Comparison of ENCODE assay signal across 11 mouse cellular contexts in the genomic region with DNA sequence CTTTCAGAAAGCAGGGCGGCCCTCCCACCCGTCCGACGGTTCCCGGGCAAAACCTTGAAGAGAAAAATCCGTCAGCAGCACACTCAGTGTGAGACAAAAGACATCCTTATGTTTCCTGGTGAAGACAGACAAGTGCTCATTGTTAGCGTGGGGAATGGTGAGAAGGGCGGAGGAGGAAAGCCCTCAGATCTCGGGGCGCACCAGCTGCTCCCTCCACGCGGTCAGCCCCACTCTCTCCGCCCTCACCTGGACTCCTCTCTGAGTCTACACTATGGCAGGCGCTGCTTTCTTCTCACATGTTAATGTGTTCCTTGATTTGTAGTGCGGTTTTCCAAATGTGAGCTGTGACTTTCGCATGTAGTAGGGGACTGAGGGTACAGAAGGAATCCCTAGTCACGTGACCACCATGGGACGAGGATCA. TPM values are rescaled to one million over a fixed set of nuclear protein-coding genes. Genes with fewer than 3 reads are reported as not detected.
DNase-seq lines count a peak whose midpoint lies in the region; ATAC-seq lines count a peak whose summit lies in the region.
"Had no signal": no experiment of that assay in that cellular context is flagged by ENCODE, and none has a peak within 500 bp of the region (broad histone marks: within the 10 kb centered on the region; RNA-seq: fewer than 3 reads in every experiment).

No protein-coding gene starts in this region.

- ATAC-seq in hindbrain, embryonic 13.5 days (ENCODE audit: low FRiP score): no peak
- no peak for ATAC-seq in midbrain, embryonic 14.5 days (ENCODE audit: low FRiP score, low TSS enrichment)
- ATAC-seq in monocyte, adult 5-6 weeks (replicated peaks; ENCODE audit: insufficient number of reproducible peaks, low FRiP score, low TSS enrichment, poor library complexity, severe bottlenecking): no peak

- H3K9me3 ChIP-seq in hindbrain, embryonic 13.5 days: no peaks in the 10 kb centered on the region
- H3K9me3 ChIP-seq in midbrain, embryonic 14.5 days (ENCODE audit: control insufficient read depth, low read length): no peaks in the 10 kb centered on the region

- H3K4me1 ChIP-seq in hindbrain, embryonic 13.5 days (replicated peaks): peaks cover 82% of the 10 kb centered on the region
- peaks cover 77% of the 10 kb centered on the region for H3K4me1 ChIP-seq in midbrain, embryonic 14.5 days (ENCODE audit: control insufficient read depth, insufficient read depth, low read length)

- peak; percentile 90 for DNase-seq in ES-CJ7 (ENCODE audit: low read depth, low spot score)
- DNase-seq in embryo, embryonic 10.5 days (ENCODE audit: low spot score): peak; percentile 60
- peak; percentile 56 for DNase-seq in midbrain, embryonic 14.5 days
- no peak for DNase-seq in right cerebral cortex, postnatal 36 days (ENCODE audit: low spot score in 2 of 2)
- DNase-seq in layer of hippocampus, adult 9-11 months: no peak
- no peak for DNase-seq in gastrocnemius, adult 18-20 months (ENCODE audit: low spot score)
- DNase-seq: cerebellum, adult 11 months; lung, postnatal 36 days had no signal

- WGBS in hindbrain, embryonic 13.5 days: 3% methylated on average over 18 of the region's 18 CpGs
- 3% methylated on average over 18 of the region's 18 CpGs for WGBS in midbrain, embryonic 14.5 days

- no peaks in the 10 kb centered on the region for H3K27me3 ChIP-seq in hindbrain, embryonic 13.5 days
- H3K27me3 ChIP-seq in midbrain, embryonic 14.5 days (ENCODE audit: control insufficient read depth, insufficient read depth, low read length): no peaks in the 10 kb centered on the region

- H3K4me2 ChIP-seq in hindbrain, embryonic 13.5 days: peak overlapping the region; percentile 41
- peak overlapping the region; percentile 44 for H3K4me2 ChIP-seq in midbrain, embryonic 14.5 days (ENCODE audit: low read length)

- H3K27ac ChIP-seq in hindbrain, embryonic 13.5 days: peak overlapping the region; percentile 73
- peak overlapping the region; percentile 60; the same call in 1 of the 2 replicates for H3K27ac ChIP-seq in midbrain, embryonic 14.5 days (replicated peaks; ENCODE audit: low read depth, low read length)
- H3K27ac ChIP-seq: layer of hippocampus, adult 2 months had no signal

- H3K36me3 ChIP-seq in hindbrain, embryonic 13.5 days: no peaks in the 10 kb centered on the region
- H3K36me3 ChIP-seq in midbrain, embryonic 14.5 days (ENCODE audit: control insufficient read depth, insufficient read depth, low read length): no peaks in the 10 kb centered on the region

- 0 out of 2 replicates have a peak overlapping the region, but pooled peaks have one; percentile 8 for H3K4me3 ChIP-seq in hindbrain, embryonic 13.5 days
- no peak overlapping the region for H3K4me3 ChIP-seq in midbrain, embryonic 14.5 days (replicated peaks; ENCODE audit: low read depth, low read length)
- H3K4me3 ChIP-seq: layer of hippocampus, adult 2 months had no signal

- peak overlapping the region; percentile 54 for H3K9ac ChIP-seq in hindbrain, embryonic 13.5 days
- H3K9ac ChIP-seq in midbrain, embryonic 14.5 days (replicated peaks; ENCODE audit: low read length): no peak overlapping the region; the same call in 1 of the 2 replicates

RNA-seq across cellular contexts. Expression of gene Sema5b, which starts 47.8 kb away (rescaled TPM):
- 26.2 and 29.3 TPM in 2 replicates for polyA plus RNA-seq in hindbrain, embryonic 13.5 days (2015; fragmentation: Nextera tagmentation; extraction: Ambion mirVana)
- polyA plus RNA-seq in midbrain, embryonic 14.5 days (2014; fragmentation: Nextera tagmentation; extraction: Ambion mirVana): 18.4 and 20.0 TPM in 2 replicates
- not detected in 3 replicates for total RNA-seq in monocyte, adult 5-6 weeks (2017)
- under 1 TPM; 0.23 to 0.24 TPM for total RNA-seq in gastrocnemius, adult 18-20 months (2021)

Comparison
In these comparisons a context has a peak if more than half of its experiments do, and no peak if none do; other contexts are left out.
1. DNase-seq: peak in ES-CJ7 (single experiment), embryo, embryonic 10.5 days (single experiment) and midbrain, embryonic 14.5 days (single experiment); none in right cerebral cortex, postnatal 36 days (0 of 2), layer of hippocampus, adult 9-11 months (single experiment) and gastrocnemius, adult 18-20 months (single experiment).